Mouse (Mus musculus) mesoderm, embryonic 11.5 days (tissue): ENCODE measurements around the gene Tbcc.

ENCODE experiments used
- DNase-seq: peaks from one replicate; pipeline ENCODE4 v3.0.0-alpha.2; 2012; ENCODE audit warnings: low read depth, low spot score

Tbcc gene

GRCm38 (mm10) chr17:46903876-46904490 lies 13.5 kb downstream of the Tbcc start:
- peak; percentile 87 for DNase-seq

- DNase-seq = no peak
Observed at GRCm38 (mm10) chr17:46910186-46910585, 19.7 kb downstream of the Tbcc start, which contains the start of gene Prph2. Gene Prph2 (plus strand): TSS chr17:46910459.

GRCm38 (mm10) chr17:46912331-46912730 lies 21.8 kb downstream of the Tbcc start:
- no peak for DNase-seq

GRCm38 (mm10) chr17:46915129-46915528 lies 24.6 kb downstream of the Tbcc start:
- DNase-seq = no peak

GRCm38 (mm10) chr17:46918951-46919350 lies 28.5 kb downstream of the Tbcc start:
- peak; percentile 28 for DNase-seq

GRCm38 (mm10) chr17:46920855-46921254 lies 30.4 kb downstream of the Tbcc start:
- peak; percentile 56 for DNase-seq

GRCm38 (mm10) chr17:46926192-46926591 lies 35.7 kb downstream of the Tbcc start:
- no peak for DNase-seq

GRCm38 (mm10) chr17:46926941-46927340 lies 36.5 kb downstream of the Tbcc start:
- no peak for DNase-seq

- no peak for DNase-seq
Observed at GRCm38 (mm10) chr17:46927781-46928180, 37.3 kb downstream of the Tbcc start.

GRCm38 (mm10) chr17:46929277-46929676 lies 38.8 kb downstream of the Tbcc start:
- no peak for DNase-seq

- no peak for DNase-seq
Observed at GRCm38 (mm10) chr17:46929897-46930296, 39.4 kb downstream of the Tbcc start.

- no peak for DNase-seq
Observed at GRCm38 (mm10) chr17:46932961-46933360, 42.5 kb downstream of the Tbcc start.

GRCm38 (mm10) chr17:46933557-46934348 lies 43.3 kb downstream of the Tbcc start:
- peak; percentile 60 for DNase-seq

GRCm38 (mm10) chr17:46940461-46940860 lies 50.0 kb downstream of the Tbcc start:
- DNase-seq = no peak
